Mouse (Mus musculus): Measurements from ENCODE around the gene Ccdc9b. TPM values are rescaled to one million over a fixed set of nuclear protein-coding genes. Genes with fewer than 3 reads are reported as not detected.
A peak's percentile ranks its signal among the peaks of the same experiment; 100 is the strongest.

Gene Ccdc9b
- total and polyA plus RNA-seq, 2 experiments from 2014 or later = 0.53 to 2.4 TPM

DNA sequence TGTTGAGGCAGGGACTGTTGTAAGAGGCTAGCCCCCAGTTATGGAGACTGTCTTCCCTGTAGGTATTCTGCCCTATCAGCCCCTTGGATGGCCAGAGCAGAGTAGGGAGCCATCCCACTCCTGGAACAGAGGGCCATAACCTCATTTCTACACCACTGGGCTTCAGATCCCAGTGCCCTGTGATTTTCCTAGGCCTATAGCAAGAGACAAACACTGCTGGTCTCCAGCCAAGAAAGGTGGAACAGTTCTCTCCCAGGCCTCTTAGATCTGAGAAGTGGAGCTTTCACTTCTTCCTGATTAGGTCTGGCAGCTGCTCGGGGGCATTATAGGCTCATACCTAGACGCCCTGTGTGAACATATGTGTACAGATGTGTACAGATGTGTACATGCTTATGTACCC is 13.8 kb upstream of the Ccdc9b start:
- H3K9ac ChIP-seq = no peak overlapping the region
- H3K9me3 ChIP-seq (ENCODE audit: low read length) = no peaks in the 10 kb centered on the region
- H3K27ac ChIP-seq (ENCODE audit: low read depth, low read length) = peak overlapping the region; percentile 64; the same call in 1 of the 2 replicates
- DNase-seq (no peak), ATAC-seq (no peak)
- TF ChIP-seq CTCF (IDR thresholded peaks at IDR 0.05; ENCODE audit: low read depth) = no peak
- WGBS = 61% methylated on average over 2 of the region's 2 CpGs
- H3K4me1 ChIP-seq (ENCODE audit: insufficient read depth) = no peaks in the 10 kb centered on the region; the same call in 1 of the 2 replicates
- no peaks in the 10 kb centered on the region for H3K36me3 ChIP-seq (ENCODE audit: insufficient read depth)
- no peaks in the 10 kb centered on the region for H3K27me3 ChIP-seq (ENCODE audit: insufficient read depth, low read length)
- H3K4me3 ChIP-seq (ENCODE audit: low read depth, low read length) = no peak overlapping the region
- no peak overlapping the region for H3K4me2 ChIP-seq (ENCODE audit: low read depth)

DNA sequence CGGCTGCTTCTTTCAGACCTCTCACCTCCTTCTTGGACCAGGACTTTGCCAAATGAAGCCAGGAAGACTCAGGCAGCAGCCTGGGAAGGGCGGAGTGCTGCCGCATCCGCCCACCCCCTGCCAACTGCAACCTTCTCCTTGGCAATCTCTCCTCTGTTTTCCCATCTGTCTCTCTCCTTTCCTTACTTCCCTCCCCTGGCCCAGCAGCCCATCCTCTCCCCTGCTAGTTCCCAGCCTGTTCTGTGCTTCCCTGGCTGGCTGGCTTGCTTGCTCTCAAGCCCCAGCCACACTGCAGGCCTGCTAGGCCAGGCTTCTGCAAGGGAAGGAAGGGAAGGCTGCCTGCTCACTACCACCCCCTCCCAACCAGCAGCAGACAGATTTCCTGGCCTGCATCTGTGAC is 13.4 kb upstream of the Ccdc9b start:
- H3K4me2 ChIP-seq (ENCODE audit: low read depth) = no peak overlapping the region
- ATAC-seq (peak; percentile 54), DNase-seq (peak; percentile 60)
- H3K36me3 ChIP-seq (ENCODE audit: insufficient read depth) = no peaks in the 10 kb centered on the region
- H3K4me3 ChIP-seq (ENCODE audit: low read depth, low read length) = no peak overlapping the region
- WGBS = 38% methylated on average over 3 of the region's 4 CpGs
- peak overlapping the region; percentile 64; the same call in 1 of the 2 replicates for H3K27ac ChIP-seq (ENCODE audit: low read depth, low read length)
- H3K9ac ChIP-seq = no peak overlapping the region
- no peaks in the 10 kb centered on the region for H3K9me3 ChIP-seq (ENCODE audit: low read length)
- no peaks in the 10 kb centered on the region; the same call in 1 of the 2 replicates for H3K4me1 ChIP-seq (ENCODE audit: insufficient read depth)
- no peak for TF ChIP-seq CTCF (IDR thresholded peaks at IDR 0.05; ENCODE audit: low read depth)
- H3K27me3 ChIP-seq (ENCODE audit: insufficient read depth, low read length) = no peaks in the 10 kb centered on the region

DNA sequence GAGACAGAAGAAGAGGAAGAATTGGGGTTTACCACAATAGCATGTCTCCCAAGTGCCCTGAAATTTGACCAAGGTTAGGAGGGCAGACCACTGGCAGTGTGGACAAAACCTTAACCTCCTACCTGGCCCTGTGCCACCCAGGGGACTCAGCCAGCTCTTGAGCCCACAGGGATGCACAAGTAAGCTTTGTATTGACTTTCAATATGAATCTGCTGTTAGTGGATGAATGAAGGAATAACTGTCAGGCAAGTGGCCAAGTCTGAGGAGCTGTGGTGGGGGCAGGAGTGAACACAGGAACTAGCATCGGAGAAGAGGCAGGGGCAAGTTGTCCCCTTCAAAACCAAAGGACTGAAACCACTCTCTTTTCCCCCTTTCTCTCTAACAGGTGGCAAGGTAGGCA is 12.9 kb upstream of the Ccdc9b start:
- H3K4me2 ChIP-seq (ENCODE audit: low read depth) = no peak overlapping the region
- no peak for TF ChIP-seq CTCF (IDR thresholded peaks at IDR 0.05; ENCODE audit: low read depth)
- no peaks in the 10 kb centered on the region for H3K9me3 ChIP-seq (ENCODE audit: low read length)
- H3K27me3 ChIP-seq (ENCODE audit: insufficient read depth, low read length) = no peaks in the 10 kb centered on the region
- H3K4me3 ChIP-seq (ENCODE audit: low read depth, low read length) = no peak overlapping the region
- H3K36me3 ChIP-seq (ENCODE audit: insufficient read depth) = no peaks in the 10 kb centered on the region
- H3K27ac ChIP-seq (ENCODE audit: low read depth, low read length) = no peak overlapping the region
- ATAC-seq (no peak), DNase-seq (peak; percentile 44)
- 19% methylated on average over 1 of the region's 1 CpGs for WGBS
- no peaks in the 10 kb centered on the region; the same call in 1 of the 2 replicates for H3K4me1 ChIP-seq (ENCODE audit: insufficient read depth)
- no peak overlapping the region for H3K9ac ChIP-seq

DNA sequence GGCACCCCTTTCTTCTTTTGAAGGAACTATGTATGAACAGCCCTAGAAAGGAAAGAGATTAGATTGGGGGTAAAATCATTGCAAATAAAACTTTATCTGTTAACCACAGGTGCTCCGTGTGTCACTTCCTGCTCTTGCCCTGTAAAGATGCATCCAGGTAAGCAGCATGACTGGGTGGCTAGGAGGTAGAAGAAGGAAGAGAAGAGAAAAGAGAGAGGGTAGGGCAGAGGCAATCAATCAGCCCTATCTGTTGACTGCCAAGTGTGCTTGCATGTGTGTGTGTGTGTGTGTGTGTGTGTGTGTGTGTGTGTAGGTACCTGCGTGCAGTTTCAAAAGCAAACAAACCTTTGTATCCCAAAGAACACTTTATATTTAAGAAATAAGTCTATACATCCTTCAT is 12.1 kb upstream of the Ccdc9b start:
- Histone ChIP-seq H3K27me3 (ENCODE audit: insufficient read depth, low read length) (no peaks in the 10 kb centered on the region), H3K9ac (no peak overlapping the region), H3K4me1 (ENCODE audit: insufficient read depth) (no peaks in the 10 kb centered on the region), H3K9me3 (ENCODE audit: low read length) (no peaks in the 10 kb centered on the region), H3K36me3 (ENCODE audit: insufficient read depth) (no peaks in the 10 kb centered on the region), H3K27ac (ENCODE audit: low read depth, low read length) (no peak overlapping the region), H3K4me3 (ENCODE audit: low read depth, low read length) (no peak overlapping the region), H3K4me2 (ENCODE audit: low read depth) (no peak overlapping the region)
- TF ChIP-seq CTCF (IDR thresholded peaks at IDR 0.05; ENCODE audit: low read depth) = no peak
- DNase-seq (no peak), ATAC-seq (no peak)
- 89% methylated on average over 2 of the region's 2 CpGs for WGBS

DNA sequence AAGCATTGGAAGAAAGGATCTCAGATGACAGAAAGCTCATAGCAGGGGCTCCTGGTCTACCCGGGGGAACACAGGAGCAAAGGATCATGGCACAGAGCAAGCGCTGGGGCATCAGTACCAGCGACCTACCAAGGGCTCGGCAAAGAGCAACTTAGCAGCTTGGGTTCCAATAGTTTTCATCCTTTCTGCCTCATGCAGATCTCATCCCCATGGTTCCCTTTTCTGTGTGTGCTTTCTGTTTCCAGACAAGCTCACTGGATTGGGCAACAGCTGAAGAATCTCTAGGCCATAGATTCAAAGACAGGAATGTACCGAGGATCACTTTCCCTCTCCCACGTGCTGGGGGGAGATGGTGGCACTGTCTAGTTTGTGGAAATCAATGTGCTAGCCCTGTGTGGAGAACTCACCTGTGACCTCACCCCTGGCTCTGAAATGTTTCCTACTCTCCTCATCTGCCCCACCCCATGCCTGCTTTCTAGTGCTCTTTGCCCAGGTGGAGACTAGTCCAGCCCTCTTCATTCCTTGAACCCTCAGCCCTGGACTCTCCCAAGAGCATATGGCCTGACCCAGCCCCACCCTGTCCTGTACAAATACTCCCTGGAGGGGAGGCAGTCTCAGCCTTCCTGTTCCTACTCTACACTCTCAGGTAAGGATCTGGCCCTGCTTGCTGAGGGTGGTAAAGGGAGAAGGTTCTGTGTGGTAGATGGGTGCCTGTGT is 9.9 kb upstream of the Ccdc9b start, which contains the start of gene Phgr1:
Phgr1 (plus strand) TSS at position 612 of the 717 bp plus-strand sequence.
- H3K4me1 ChIP-seq (ENCODE audit: insufficient read depth) = no peaks in the 10 kb centered on the region
- H3K4me2 ChIP-seq (ENCODE audit: low read depth) = no peak within 1 kb of the TSS
- no peak for DNase-seq
- no peak within 1 kb of the TSS for H3K27ac ChIP-seq (ENCODE audit: low read depth, low read length)
- TF ChIP-seq CTCF (IDR thresholded peaks at IDR 0.05; ENCODE audit: low read depth) = no peak
- H3K9me3 ChIP-seq (ENCODE audit: low read length) = no peaks in the 10 kb centered on the region
- no peak within 1 kb of the TSS for H3K4me3 ChIP-seq (ENCODE audit: low read depth, low read length)
- H3K27me3 ChIP-seq (ENCODE audit: insufficient read depth, low read length) = no peaks in the 10 kb centered on the region
- no peaks in the 10 kb centered on the region for H3K36me3 ChIP-seq (ENCODE audit: insufficient read depth)
- ATAC-seq = no peak
- H3K9ac ChIP-seq = no peak within 1 kb of the TSS
- WGBS = 80% methylated on average over 6 of the region's 6 CpGs

DNA sequence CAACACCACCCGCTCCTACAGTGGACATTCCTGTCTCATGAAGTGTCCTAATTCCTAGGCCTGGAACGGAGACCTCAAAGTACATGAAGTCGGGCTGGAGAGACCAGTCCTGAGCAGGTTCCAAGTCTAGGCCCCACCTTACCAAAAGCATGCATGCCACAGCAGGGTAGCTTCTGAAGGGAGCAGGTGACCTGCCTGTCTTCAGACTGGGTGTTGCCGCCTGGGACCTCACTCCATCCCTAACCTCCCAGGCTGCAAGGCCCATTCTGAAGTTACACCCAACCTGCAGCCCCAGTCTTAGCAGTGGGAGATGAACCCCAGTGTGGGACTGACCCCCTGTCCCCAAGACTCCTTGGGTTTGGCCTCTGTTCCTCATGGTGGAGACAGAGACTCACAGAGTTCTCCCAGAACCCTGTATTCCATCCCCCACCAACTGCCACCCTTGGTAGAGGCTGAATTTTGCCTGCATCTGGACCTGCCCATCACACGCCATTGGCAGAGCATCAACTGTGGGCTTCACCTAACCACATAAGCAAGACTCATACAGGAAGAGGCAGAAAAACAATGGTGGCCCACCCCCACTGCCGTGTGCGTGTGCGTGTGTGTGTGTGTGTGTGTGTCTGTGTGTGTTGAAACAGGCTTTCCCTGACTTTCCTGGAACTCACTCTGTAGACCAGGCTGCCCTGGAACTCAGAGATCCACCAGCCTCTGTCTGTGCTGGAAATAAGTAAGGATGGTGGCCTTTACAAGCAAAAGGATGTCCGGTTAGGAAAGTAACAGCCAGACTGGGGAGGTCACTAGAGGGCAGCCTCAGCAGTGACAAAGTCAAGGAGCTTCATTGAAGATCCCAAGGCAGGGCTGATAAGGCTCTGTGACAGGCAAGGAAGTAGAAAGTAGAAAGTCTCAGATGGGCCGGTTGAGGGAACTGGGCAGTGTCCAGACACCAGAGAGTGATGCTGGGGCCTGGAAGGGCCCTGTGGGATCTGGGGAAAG is 3.9 kb upstream of the Ccdc9b start:
- Histone ChIP-seq H3K4me1 (ENCODE audit: insufficient read depth) (peaks cover 16% of the 10 kb centered on the region), H3K9ac (no peak overlapping the region), H3K9me3 (ENCODE audit: low read length) (no peaks in the 10 kb centered on the region), H3K4me3 (ENCODE audit: low read depth, low read length) (no peak overlapping the region), H3K27me3 (ENCODE audit: insufficient read depth, low read length) (no peaks in the 10 kb centered on the region), H3K36me3 (ENCODE audit: insufficient read depth) (no peaks in the 10 kb centered on the region), H3K27ac (ENCODE audit: low read depth, low read length) (no peak overlapping the region), H3K4me2 (ENCODE audit: low read depth) (no peak overlapping the region)
- 78% methylated on average over 10 of the region's 10 CpGs for WGBS
- ATAC-seq = no peak
- no peak for DNase-seq
- no peak for TF ChIP-seq CTCF (IDR thresholded peaks at IDR 0.05; ENCODE audit: low read depth)

DNA sequence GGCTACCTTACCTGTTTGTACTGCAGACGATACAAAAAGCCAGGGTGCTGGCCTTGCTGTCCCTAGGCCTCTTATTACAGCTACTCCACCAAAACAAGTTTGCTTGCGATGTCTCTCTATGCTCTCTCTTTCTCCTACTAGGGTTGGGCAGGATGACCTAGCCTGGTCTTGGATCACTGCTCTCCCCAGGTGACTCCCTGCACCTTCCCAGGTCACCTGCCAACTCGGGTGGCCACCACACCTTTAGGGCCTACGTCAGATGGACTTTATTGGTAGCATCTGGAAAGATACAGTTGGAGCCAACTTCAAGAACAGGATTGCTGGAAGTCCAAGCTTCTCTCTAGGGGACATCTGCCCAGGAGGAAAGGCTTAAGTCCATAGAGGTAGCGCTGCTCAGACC is 2.4 kb upstream of the Ccdc9b start:
- Histone ChIP-seq H3K4me1 (ENCODE audit: insufficient read depth) (peaks cover 22% of the 10 kb centered on the region), H3K27ac (ENCODE audit: low read depth, low read length) (no peak overlapping the region), H3K27me3 (ENCODE audit: insufficient read depth, low read length) (no peaks in the 10 kb centered on the region), H3K4me3 (ENCODE audit: low read depth, low read length) (no peak overlapping the region), H3K9me3 (ENCODE audit: low read length) (no peaks in the 10 kb centered on the region), H3K9ac (no peak overlapping the region), H3K4me2 (ENCODE audit: low read depth) (no peak overlapping the region), H3K36me3 (ENCODE audit: insufficient read depth) (no peaks in the 10 kb centered on the region)
- no peak for ATAC-seq
- TF ChIP-seq CTCF (IDR thresholded peaks at IDR 0.05; ENCODE audit: low read depth) = no peak
- DNase-seq = no peak
- 85% methylated on average over 5 of the region's 5 CpGs for WGBS

Measured in forebrain, postnatal 0 days (tissue).